Mouse (Mus musculus) hindbrain, embryonic 10.5 days (tissue): Measurements from ENCODE around the gene Exosc10. TPM values are rescaled to one million over a fixed set of nuclear protein-coding genes. Genes with fewer than 3 reads are reported as not detected.
A peak's percentile ranks its signal among the peaks of the same experiment; 100 is the strongest.

Experiments
- DNase-seq: peaks from one replicate; pipeline ENCODE4 v3.0.0-alpha.2; 2017; ENCODE audit warnings: low spot score
- H3K27ac ChIP-seq: fragments of 300-500 bp; sonication (generic); 2 replicates; pipeline ENCODE4 v1.5.1; 2016; ENCODE audit warnings: mild to moderate bottlenecking, moderate library complexity
- H3K27me3 ChIP-seq: fragments of 300-500 bp; sonication (generic); 2 replicates; pipeline ENCODE4 v1.6.1; 2016; ENCODE audit warnings: mild to moderate bottlenecking; ENCODE audit not compliant: poor library complexity, insufficient read depth, severe bottlenecking
- H3K36me3 ChIP-seq: fragments of 300-500 bp; sonication (generic); 2 replicates; pipeline ENCODE4 v1.6.1; 2016; ENCODE audit warnings: mild to moderate bottlenecking, moderate library complexity
- H3K4me1 ChIP-seq: fragments of 300-500 bp; sonication (generic); replicated peaks from 2 replicates; pipeline ENCODE4 v1.6.1; 2016; ENCODE audit warnings: mild to moderate bottlenecking
- H3K4me3 ChIP-seq: fragments of 300-500 bp; sonication (generic); 2 replicates; pipeline ENCODE4 v1.5.1; 2016; ENCODE audit warnings: mild to moderate bottlenecking, moderate library complexity
- H3K9me3 ChIP-seq: fragments of 300-500 bp; sonication (generic); 2 replicates; pipeline ENCODE4 v1.6.1; 2016; ENCODE audit warnings: mild to moderate bottlenecking, moderate library complexity
- WGBS: fragments of 180-500 bp; shearing (Covaris S2); methylation state at CpG from one replicate; pipeline ENCODE4 v1.1.7; 2016; 5-methylcytosine and 5-hydroxymethylcytosine counted together
- polyA plus RNA-seq: library from polyadenylated mRNA; unstranded; fragments of >200 nt; fragmentation: Nextera tagmentation; extraction: Ambion mirVana; gene quantifications from 2 replicates; pipeline ENCODE4 v1.2.1, GENCODE M21; 2016

Gene Exosc10
- polyA plus RNA-seq: 92.9 and 97.4 TPM in 2 replicates

DNA sequence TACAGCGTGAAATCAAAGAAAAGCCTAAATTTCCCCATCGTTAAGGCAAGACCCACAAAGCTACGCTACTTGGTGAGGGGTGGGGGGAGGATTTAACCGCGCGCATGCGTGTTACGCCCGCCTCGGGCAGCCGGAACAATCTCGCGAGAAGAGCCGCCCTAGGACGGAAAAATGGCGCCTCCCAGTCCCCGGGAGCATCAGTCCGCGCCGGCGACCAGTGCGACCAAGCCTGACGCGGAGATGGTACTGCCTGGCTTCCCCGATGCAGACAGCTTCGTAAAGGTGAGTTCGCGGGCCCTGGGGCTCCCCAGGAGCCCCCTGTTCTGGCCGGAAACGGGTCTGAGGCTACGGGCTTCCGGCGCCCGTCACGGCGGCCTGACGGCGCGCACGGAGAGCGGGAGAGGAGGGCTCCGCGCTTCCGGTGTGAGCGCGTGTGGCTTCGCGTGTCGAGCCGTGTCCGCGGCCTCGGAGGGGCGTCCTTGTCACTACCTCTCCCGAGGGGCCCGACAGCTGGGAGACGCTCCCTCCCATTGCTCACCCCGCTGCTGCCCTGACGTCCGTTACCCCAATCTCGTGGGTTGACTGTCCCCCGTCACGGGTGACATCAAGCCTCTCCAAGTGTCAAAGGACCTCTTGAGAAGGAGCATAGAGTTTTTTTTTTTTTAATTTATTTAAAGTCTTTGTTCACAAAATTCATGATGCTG, at the start of gene Exosc10:
Gene Exosc10 (plus strand): TSS at position 133 of the 704 bp plus-strand sequence.
- under 1% methylated on average over 63 of the region's 63 CpGs for WGBS
- DNase-seq: peak; percentile 91
- H3K27me3 ChIP-seq: no peaks in the 10 kb centered on the region
- peak within 1 kb of the TSS; percentile 99 for H3K27ac ChIP-seq
- H3K9me3 ChIP-seq: no peaks in the 10 kb centered on the region
- H3K4me3 ChIP-seq: peak within 1 kb of the TSS; percentile 86
- H3K4me1 ChIP-seq: peaks cover 12% of the 10 kb centered on the region
- H3K36me3 ChIP-seq: peaks cover 83% of the 10 kb centered on the region

DNA sequence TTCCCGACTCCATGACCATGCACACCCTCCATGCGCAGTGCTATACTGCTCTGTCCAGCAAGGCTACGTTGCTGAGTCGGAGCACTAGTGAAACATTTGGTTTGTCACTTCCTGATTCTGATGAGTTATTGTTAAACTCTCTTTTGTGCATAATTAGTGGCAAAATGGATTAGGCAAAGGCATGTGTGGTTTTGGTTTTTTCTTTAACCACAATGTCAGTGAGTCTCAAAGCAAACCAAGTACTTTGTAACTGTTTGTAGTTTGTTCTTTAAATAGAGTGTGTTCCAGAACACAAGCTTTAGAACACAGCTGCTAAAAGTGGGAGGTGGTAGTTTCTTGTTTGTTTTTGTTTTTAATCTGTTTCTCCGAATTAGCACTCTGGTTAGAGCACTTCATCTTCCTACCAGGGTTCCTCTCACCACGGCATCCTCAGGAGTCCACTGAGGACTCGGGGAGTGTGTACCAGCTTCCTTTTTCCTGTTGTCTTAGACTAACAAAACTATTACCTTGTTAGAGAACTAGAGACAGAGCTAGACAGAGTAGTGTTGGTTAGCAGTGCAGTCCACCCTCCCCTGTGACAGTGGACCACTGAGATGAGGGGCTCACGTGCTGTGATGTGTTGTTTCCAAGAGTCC, 48.7 kb upstream of the Exosc10 start:
- H3K4me1 ChIP-seq: 0 out of 2 replicates have a peak, but pooled peaks cover 2% of the 10 kb centered on the region
- H3K27me3 ChIP-seq: no peaks in the 10 kb centered on the region
- WGBS: 90% methylated on average over 8 of the region's 8 CpGs
- no peak overlapping the region for H3K4me3 ChIP-seq
- DNase-seq: no peak
- H3K36me3 ChIP-seq: peaks cover 89% of the 10 kb centered on the region
- H3K27ac ChIP-seq: no peak overlapping the region
- H3K9me3 ChIP-seq: no peaks in the 10 kb centered on the region

DNA sequence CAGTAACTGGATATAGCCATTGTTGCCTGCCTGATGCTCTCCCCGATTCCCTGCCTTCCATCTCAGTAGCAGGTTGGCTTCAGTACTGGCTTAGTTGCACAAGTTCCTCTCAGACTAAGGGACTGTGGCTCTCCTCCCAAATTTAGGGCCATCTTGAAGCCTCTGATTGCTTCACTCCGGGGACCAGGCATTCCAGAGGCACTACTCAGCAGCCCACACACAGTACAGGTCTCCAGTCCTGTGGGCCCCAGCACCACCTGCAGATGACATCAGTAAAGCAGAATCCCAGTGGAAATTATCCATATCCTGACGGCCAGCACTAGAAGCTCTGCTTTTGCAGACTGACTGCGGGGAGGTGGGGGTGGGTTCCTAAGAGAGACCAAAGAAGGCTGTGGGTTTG, 47.5 kb upstream of the Exosc10 start:
- Histone ChIP-seq H3K27ac (no peak overlapping the region), H3K4me1 (0 out of 2 replicates have a peak, but pooled peaks cover 2% of the 10 kb centered on the region), H3K9me3 (no peaks in the 10 kb centered on the region), H3K36me3 (peaks cover 89% of the 10 kb centered on the region), H3K4me3 (no peak overlapping the region), H3K27me3 (no peaks in the 10 kb centered on the region)
- no peak for DNase-seq
- whole genome bisulfite sequencing: 90% methylated on average over 4 of the region's 4 CpGs

DNA sequence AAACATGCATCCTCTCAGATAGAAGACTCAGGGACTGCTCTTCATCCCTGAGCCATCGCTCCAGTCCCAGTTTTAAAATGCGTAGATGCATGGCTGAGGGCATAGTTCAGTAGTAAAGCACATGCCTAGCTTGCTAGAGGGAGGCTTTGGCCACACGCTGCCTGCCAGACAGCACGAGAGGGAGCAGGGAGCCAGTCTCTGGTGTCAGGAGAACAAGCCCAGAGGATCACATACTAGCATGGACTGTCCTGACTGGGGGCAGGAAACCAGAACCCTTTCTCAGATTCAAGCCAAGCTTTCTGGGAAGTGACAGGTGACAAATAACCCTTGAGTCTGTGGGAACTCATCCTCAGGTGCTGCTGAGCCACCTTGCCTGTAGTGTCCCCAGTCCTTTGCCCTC, 46.9 kb upstream of the Exosc10 start:
- Histone ChIP-seq H3K27ac (no peak overlapping the region), H3K4me3 (no peak overlapping the region), H3K4me1 (0 out of 2 replicates have a peak, but pooled peaks cover 2% of the 10 kb centered on the region), H3K36me3 (peaks cover 87% of the 10 kb centered on the region), H3K27me3 (no peaks in the 10 kb centered on the region), H3K9me3 (no peaks in the 10 kb centered on the region)
- 99% methylated on average over 4 of the region's 4 CpGs for WGBS
- DNase-seq: no peak

DNA sequence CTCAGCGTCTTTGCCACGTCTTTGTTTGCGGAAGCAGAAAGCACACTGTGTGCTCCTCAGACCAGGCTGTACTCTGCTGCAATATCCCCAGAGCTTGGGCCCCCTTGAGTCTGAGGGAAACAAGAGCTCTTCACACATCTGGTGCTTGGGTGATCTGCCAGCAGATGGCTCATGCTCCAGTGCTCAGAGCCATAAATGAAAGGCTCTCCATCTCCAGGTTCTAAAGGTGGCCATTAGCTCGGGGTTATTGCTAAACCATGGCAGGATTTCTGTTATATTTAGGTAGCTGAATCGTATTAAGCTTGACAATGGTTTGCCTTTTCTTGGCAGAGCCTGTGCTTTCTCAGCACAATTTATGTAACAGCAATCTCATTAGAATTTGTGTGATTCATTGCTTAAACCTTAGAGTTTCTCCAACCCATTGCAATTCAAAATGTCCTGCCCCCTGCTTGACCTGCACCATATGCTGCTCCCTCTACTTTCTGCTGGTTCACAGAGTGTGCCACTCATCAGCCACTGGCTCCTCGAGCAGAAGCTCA, 45.1 kb upstream of the Exosc10 start:
- DNase-seq: no peak
- 84% methylated on average over 6 of the region's 6 CpGs for WGBS
- Histone ChIP-seq H3K36me3 (peaks cover 92% of the 10 kb centered on the region), H3K9me3 (no peaks in the 10 kb centered on the region), H3K4me1 (peaks cover 9% of the 10 kb centered on the region), H3K4me3 (no peak overlapping the region), H3K27me3 (no peaks in the 10 kb centered on the region), H3K27ac (no peak overlapping the region)

DNA sequence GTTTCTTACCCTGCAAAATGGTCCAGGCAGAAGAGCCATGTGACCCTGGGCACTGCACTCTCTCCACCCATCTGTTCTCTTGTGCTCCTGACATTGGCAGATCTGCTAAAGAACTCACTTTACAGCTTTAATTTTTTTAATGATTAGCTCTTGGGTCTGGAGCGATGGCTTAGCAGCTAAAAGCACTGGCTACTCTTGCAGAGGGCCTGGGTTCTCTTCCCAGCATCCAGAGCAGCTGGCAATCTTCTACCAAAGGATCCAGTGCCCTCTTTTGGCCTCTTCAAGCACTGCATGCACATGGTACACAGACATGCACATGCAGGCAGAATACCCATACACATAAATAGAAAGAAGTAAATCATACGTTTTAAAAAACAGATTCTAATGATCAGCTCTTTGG, 42.9 kb upstream of the Exosc10 start:
- 90% methylated on average over 2 of the region's 2 CpGs for WGBS
- peaks cover 95% of the 10 kb centered on the region for H3K36me3 ChIP-seq
- no peak for DNase-seq

DNA sequence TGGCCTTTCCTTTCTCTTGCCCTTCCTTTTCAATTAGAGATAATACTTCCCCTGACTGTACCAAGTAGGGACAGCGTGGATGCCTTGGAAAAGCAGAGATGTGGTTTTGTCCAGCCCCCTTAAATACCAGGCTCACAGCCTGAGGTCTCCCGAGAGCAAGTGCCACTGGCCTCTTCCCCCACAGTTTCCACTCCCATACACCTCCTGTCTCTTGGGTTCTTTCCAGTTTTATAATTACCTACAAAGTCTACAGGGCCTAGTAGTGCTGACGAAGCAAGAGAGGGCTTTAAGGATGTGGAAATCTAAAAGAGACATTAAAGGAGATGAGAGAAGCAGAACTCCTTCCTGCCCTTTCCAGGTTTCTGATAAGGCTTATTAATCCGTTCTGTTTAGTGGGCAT, 40.4 kb upstream of the Exosc10 start:
- Histone ChIP-seq H3K27me3 (no peaks in the 10 kb centered on the region), H3K9me3 (no peaks in the 10 kb centered on the region), H3K4me1 (peaks cover 14% of the 10 kb centered on the region), H3K27ac (peak overlapping the region; percentile 57; the same call in 1 of the 2 replicates), H3K4me3 (no peak overlapping the region), H3K36me3 (peaks cover 94% of the 10 kb centered on the region)
- WGBS: 65% methylated on average over 4 of the region's 4 CpGs
- no peak for DNase-seq

More for the DNA sequence above, 42.9 kb upstream of the Exosc10 start:
- Histone ChIP-seq H3K4me1 (peaks cover 17% of the 10 kb centered on the region), H3K27ac (no peak overlapping the region), H3K4me3 (no peak overlapping the region), H3K27me3 (no peaks in the 10 kb centered on the region), H3K9me3 (no peaks in the 10 kb centered on the region)

DNA sequence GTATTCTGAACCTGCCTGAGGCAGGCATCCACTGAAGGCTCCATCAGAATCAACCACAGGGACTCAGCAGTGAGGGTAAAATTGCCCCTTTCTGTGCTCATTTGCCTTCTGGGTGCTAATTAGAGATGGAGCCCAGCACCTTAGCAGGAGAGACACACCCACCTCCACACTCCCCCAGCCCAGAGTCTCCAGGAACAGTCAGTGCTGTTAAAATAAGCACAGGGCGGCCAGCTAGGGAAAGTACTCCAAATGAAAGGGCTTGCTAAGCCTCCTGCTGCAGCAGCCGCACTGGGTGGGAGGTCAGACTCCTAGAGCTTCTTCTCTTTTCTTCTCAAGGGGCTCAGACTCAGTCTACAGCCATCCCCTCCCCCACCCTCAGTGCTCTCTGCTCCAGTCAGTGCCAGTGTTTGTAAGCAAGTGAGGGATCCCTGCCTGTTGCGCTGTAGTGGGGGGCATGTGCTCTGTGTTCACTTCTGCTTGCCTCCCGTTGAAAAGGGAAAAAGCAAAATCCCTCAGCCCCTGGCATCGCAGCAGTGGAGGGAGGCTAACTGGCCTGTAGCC, 39.9 kb upstream of the Exosc10 start:
- Histone ChIP-seq H3K27me3 (no peaks in the 10 kb centered on the region), H3K27ac (peak overlapping the region; percentile 57), H3K36me3 (peaks cover 94% of the 10 kb centered on the region), H3K9me3 (no peaks in the 10 kb centered on the region), H3K4me3 (no peak overlapping the region), H3K4me1 (peaks cover 14% of the 10 kb centered on the region)
- peak; percentile 6 for DNase-seq
- 20% methylated on average over 5 of the region's 5 CpGs for WGBS

DNA sequence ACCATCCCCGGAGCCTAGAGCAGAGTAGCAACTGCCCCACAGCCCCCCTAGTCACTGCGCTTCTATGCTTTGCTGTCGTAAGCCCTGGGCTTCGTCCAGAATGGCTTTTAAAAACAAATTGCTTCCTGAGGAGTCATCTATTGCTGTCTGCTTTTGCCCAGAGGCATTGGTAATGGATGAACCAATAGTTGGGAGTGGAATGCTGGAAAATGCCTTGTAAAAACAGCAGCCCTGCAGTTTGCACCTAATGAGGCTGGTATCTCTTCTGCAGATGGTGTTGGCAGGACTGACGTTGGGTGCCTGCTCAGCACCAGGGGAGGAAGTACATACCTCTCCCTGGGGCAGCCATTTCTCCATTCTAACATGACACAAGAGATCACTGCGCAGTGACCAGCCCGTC, 34.7 kb upstream of the Exosc10 start:
- 85% methylated on average over 7 of the region's 7 CpGs for WGBS
- H3K9me3 ChIP-seq: no peaks in the 10 kb centered on the region
- no peak overlapping the region for H3K4me3 ChIP-seq
- H3K4me1 ChIP-seq: peaks cover 3% of the 10 kb centered on the region
- no peaks in the 10 kb centered on the region for H3K27me3 ChIP-seq
- no peak for DNase-seq
- peaks cover 96% of the 10 kb centered on the region for H3K36me3 ChIP-seq
- no peak overlapping the region for H3K27ac ChIP-seq

DNA sequence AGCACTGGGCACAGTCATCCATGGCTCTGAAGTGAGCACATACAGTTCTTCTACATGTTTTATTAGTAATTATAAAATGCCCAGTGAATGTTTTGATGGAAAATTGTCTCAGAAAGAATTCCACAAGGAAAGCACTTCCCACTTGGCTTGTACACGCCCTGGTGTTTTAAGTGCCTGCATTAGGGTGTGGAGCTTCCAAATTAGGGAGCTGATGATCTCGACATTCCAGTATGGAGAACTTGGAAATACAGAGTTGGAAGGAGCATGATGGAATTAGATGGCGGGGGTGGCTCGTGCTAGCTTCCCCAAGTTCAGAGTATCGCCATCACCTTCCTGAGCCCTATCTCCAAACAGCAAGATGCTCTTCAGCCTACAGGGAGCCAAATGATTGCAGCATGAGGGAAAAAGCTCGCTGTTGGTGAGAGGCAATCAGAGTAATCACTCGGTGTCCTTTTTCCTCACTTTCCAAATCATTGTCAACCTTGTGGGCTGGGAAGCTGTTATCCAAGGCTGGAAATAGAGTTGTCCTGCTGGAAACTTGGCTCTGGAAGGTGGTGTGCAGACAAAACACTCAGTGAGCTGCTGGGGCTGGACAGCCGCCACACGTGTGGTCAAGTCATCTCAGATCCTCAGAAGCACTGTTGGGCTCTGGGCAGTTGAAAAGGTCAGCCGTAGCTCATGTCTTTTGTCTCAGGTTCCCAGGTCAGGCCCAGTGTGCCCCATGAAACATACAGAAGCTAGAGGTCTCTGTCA, 30.9 kb upstream of the Exosc10 start:
- no peak overlapping the region for H3K4me3 ChIP-seq
- no peaks in the 10 kb centered on the region for H3K27me3 ChIP-seq
- no peak for DNase-seq
- H3K36me3 ChIP-seq: peaks cover 96% of the 10 kb centered on the region
- no peaks in the 10 kb centered on the region for H3K9me3 ChIP-seq
- 91% methylated on average over 10 of the region's 10 CpGs for WGBS
- no peaks in the 10 kb centered on the region for H3K4me1 ChIP-seq
- no peak overlapping the region for H3K27ac ChIP-seq

DNA sequence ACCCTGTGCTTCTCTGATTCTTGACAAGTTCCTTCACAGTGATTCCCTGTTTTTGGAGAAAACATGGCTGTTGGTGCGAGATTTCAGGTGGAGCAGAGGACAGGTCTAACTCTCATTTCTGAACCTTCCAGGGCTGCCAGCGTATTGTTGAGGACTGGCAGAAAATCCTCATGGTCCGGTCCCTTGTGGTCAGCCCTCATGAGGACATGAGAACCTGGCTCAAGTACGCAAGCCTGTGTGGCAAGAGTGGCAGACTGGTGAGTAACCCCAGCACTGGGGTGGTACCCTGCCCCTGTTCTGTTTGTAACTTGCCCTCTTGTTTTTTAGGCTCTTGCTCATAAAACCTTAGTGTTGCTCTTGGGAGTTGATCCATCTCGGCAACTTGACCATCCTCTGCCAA, 27.9 kb upstream of the Exosc10 start:
- Histone ChIP-seq H3K4me3 (no peak overlapping the region), H3K4me1 (no peaks in the 10 kb centered on the region), H3K9me3 (no peaks in the 10 kb centered on the region), H3K36me3 (peaks cover 96% of the 10 kb centered on the region), H3K27ac (no peak overlapping the region), H3K27me3 (no peaks in the 10 kb centered on the region)
- no peak for DNase-seq
- 97% methylated on average over 5 of the region's 5 CpGs for WGBS

DNA sequence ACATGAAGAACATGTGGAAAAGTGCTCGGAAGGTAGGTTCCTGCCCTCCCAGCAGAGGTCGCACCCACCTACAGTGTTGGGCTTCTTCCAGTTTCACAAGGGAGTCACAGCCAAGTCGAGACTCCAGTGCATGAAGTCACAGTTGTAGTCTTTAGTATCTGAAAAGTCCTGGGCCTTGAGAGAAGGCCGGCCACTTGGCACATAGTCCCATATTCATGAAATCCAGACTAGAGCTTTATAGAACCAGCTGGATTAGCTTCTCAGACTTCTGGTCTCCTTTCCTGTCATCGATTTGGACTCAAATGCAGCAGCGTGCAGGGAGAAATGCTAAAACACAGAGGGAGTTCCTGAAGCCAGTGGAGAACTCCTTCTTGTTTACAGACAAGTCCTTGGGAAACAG, 27.5 kb upstream of the Exosc10 start:
- H3K9me3 ChIP-seq: no peaks in the 10 kb centered on the region
- H3K4me3 ChIP-seq: no peak overlapping the region
- H3K4me1 ChIP-seq: no peaks in the 10 kb centered on the region
- H3K27ac ChIP-seq: no peak overlapping the region
- H3K27me3 ChIP-seq: no peaks in the 10 kb centered on the region
- no peak for DNase-seq
- 93% methylated on average over 6 of the region's 6 CpGs for WGBS
- H3K36me3 ChIP-seq: peaks cover 96% of the 10 kb centered on the region
